Mouse (Mus musculus): Measurements from ENCODE around the gene Arfgef2.

Arfgef2 gene

GRCm38 (mm10) chr2:166906523-166907182 is 101.3 kb downstream of the Arfgef2 start:
- DNase-seq (ENCODE audit: low spot score), result no peak

DNA sequence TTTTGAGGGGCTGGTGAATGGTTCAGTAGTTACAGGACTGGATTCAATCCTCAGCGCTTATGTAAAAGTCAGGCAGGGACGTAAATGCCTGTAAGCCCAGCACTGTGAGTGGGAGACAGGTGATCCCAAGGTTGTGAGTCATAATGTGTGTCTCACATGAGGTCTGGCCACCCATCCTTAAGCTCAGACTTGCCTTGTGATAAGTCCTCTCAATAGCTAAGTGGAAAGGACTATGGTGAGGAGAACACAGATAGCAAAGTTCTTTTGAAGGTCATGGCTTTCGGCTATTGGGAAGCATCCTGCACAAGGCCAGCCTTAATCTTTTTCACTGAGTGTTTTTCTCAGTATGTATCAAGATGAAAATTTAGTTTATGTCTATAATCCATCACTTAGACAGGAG is 104.3 kb downstream of the Arfgef2 start:
- DNase-seq (ENCODE audit: low spot score), result no peak

DNA sequence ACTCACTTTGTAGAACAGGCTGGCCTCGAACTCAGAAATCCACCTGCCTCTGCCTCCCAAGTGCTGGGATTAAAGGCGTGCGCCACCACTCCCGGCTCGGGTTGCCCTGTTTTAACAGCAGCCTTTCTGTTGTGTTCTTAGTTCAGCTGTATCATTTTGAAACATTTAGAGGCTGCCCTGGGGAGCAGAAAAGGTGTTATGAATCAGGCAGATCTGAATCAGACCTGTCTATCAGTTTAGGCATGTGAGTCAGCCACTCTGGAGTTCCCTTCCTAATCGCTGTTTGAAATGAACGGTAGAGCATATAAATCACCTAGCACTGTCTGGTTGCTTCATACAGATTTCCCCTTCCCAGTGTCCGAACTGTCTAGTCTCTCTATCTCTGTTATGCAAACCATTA is 105.1 kb downstream of the Arfgef2 start:
- DNase-seq (ENCODE audit: low spot score), result no peak

- no peak for DNase-seq (ENCODE audit: low spot score)
Measured at GRCm38 (mm10) chr2:166923971-166924370, 118.6 kb downstream of the Arfgef2 start.

GRCm38 (mm10) chr2:166933943-166934342 is 128.6 kb downstream of the Arfgef2 start:
- no peak for DNase-seq (ENCODE audit: low spot score)

DNA sequence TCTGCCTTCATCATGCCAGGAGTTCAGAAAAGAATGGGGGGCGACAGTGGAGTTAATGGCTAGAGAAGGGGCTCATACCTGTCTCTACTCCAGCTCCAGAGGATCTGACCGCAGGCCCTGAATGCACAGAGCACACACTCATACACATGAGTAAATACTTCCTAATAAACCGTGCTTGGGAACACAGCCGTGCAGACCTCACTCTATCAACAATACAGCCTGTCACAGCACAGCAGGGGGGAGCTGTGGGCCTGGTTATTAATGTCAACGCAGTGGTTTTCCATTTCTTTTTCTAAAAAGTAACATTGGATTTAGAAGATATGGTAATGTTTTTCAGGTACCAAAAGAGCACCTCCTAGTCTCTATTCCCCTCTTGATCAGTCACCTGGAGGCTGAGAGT is 129.0 kb downstream of the Arfgef2 start:
- no peak for DNase-seq (ENCODE audit: low spot score)

DNA sequence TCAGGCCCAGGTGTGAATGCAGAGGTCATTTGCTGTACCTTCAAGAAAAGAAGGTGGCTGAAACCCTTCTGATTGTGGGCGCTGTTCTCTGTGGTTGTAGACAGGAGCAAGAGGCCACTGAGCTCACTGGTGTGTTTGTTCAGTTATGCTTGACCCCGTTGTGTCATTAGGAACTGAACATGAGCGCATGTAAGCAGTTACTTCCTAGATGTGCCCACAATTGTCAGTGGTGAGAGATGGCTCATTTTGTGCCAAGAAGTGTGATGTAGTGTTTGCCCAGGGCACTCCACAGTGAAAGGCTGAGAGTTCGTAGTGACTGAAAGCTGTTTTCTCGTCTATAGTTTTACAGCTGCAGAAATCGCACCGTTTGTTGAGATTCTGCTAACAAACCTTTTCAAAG is 130.2 kb downstream of the Arfgef2 start:
- no peak for DNase-seq (ENCODE audit: low spot score)

- no peak for DNase-seq (ENCODE audit: low spot score)
Measured at GRCm38 (mm10) chr2:166936166-166936565, 130.8 kb downstream of the Arfgef2 start.

GRCm38 (mm10) chr2:166943146-166943545 is 137.8 kb downstream of the Arfgef2 start:
- no peak for DNase-seq (ENCODE audit: low spot score)

GRCm38 (mm10) chr2:166944346-166944745 is 139.0 kb downstream of the Arfgef2 start:
- no peak for DNase-seq (ENCODE audit: low spot score)

DNA sequence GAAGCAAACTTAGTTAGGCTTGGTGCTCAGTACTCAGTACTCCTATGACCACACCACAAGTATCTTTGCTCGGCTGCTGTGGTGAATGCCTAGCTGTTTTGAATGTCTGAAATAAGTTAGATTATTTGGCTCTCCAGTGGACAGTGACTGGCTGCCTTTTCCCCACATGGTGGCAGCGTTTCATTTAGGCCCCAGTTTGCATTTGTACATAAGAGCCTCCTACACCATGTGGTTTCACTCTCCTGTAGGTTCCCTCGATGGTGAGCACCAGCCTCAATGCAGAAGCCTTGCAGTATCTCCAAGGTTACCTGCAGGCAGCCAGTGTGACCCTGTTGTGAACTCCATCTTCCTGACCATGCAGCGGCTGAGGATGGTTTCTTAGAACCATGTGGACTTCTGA is 140.1 kb downstream of the Arfgef2 start:
- DNase-seq (ENCODE audit: low spot score), result no peak

All from urinary bladder, postnatal 10 days (tissue).